Mouse (Mus musculus) kidney, postnatal 25 days (tissue): ENCODE results near the gene Nhlh2.

ENCODE experiments used
- DNase-seq, 2 experiments: peaks; one replicate each; pipeline ENCODE4 v3.0.0; 2021; ENCODE audit warnings: mixed read lengths in 2 of 2

The Nhlh2 gene

GRCm38 (mm10) chr3:102025659-102026058, 15.8 kb downstream of the Nhlh2 start:
- no peak for DNase-seq

GRCm38 (mm10) chr3:102027880-102028279, 18.0 kb downstream of the Nhlh2 start:
- no peak for DNase-seq

GRCm38 (mm10) chr3:102037806-102038205, 27.9 kb downstream of the Nhlh2 start:
- DNase-seq = no peak

- no peak for DNase-seq
These were observed 28.7 kb downstream of the Nhlh2 start for GRCm38 (mm10) chr3:102038608-102039007.

GRCm38 (mm10) chr3:102041632-102042031, 31.8 kb downstream of the Nhlh2 start:
- DNase-seq = no peak

GRCm38 (mm10) chr3:102045071-102045470, 35.2 kb downstream of the Nhlh2 start:
- DNase-seq = no peak

- no peak for DNase-seq
These were observed 37.7 kb downstream of the Nhlh2 start for GRCm38 (mm10) chr3:102047532-102047931.

- DNase-seq = no peak
These were observed 39.6 kb downstream of the Nhlh2 start for GRCm38 (mm10) chr3:102049207-102050104.

GRCm38 (mm10) chr3:102052036-102052435, 42.2 kb downstream of the Nhlh2 start:
- DNase-seq = no peak

- DNase-seq = no peak
These were observed 43.4 kb downstream of the Nhlh2 start for GRCm38 (mm10) chr3:102053293-102053692.

GRCm38 (mm10) chr3:102055878-102056277, 46.0 kb downstream of the Nhlh2 start:
- no peak for DNase-seq

GRCm38 (mm10) chr3:102060065-102060464, 50.2 kb downstream of the Nhlh2 start:
- DNase-seq = no peak

GRCm38 (mm10) chr3:102061923-102062670, 52.2 kb downstream of the Nhlh2 start:
- peak; percentile 73 for DNase-seq

- DNase-seq = no peak
These were observed 52.8 kb downstream of the Nhlh2 start for GRCm38 (mm10) chr3:102062671-102063010.

- DNase-seq = peak; percentile 54 to 72
These were observed 53.6 kb downstream of the Nhlh2 start for GRCm38 (mm10) chr3:102063273-102064120.

GRCm38 (mm10) chr3:102064566-102064965, 54.7 kb downstream of the Nhlh2 start:
- no peak for DNase-seq
